Comparison of ENCODE assay signal across 30 mouse cellular contexts in the genomic region with DNA sequence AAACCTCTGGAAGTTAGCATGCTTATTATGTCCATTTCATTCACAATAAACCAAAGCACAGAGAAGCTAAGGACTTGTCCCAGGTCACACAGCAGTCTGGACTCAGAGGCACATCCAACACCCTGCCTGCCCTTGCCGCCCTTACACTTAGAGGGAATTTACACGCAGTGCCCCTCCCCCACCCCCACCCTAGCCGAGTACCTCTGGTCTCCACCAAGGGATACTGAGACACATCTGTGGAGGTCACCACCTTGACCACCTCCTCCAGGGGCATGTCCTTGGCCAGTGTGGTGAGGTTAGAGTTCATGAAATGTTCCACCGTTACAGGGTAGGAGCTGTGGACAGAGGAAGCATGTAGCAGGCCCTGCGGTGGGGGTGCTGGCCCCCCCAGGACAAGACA. TPM values are rescaled to one million over a fixed set of nuclear protein-coding genes. Genes with fewer than 3 reads are reported as not detected.
DNase-seq lines count a peak whose midpoint lies in the region; ATAC-seq and TF ChIP-seq lines count a peak whose summit lies in the region.
"Had no signal": no experiment of that assay in that cellular context is flagged by ENCODE, and none has a peak within 500 bp of the region (broad histone marks: within the 10 kb centered on the region; RNA-seq: fewer than 3 reads in every experiment).

No protein-coding gene starts in this region.

- no peak overlapping the region for H3K9ac ChIP-seq in kidney, postnatal 0 days (ENCODE audit: low read depth, low read length)
- no peak overlapping the region for H3K9ac ChIP-seq in CH12.LX (ENCODE audit: insufficient read depth, low read depth)
- H3K9ac ChIP-seq: heart, embryonic 12.5 days; heart, embryonic 15.5 days; hindbrain, embryonic 13.5 days had no signal

- H3K4me1 ChIP-seq in heart, embryonic 10.5 days = peaks cover 33% of the 10 kb centered on the region
- no peaks in the 10 kb centered on the region for H3K4me1 ChIP-seq in kidney, postnatal 0 days (replicated peaks; ENCODE audit: insufficient read depth, low read length)
- peaks cover 0 to 8% of the 10 kb centered on the region in 2 experiments; a peak in 3 of 4 replicates for H3K4me1 ChIP-seq in CH12.LX (ENCODE audit: control insufficient read depth in 1 of 2, insufficient read depth in 2 of 2)
- H3K4me1 ChIP-seq in limb, embryonic 10.5 days = peaks cover 28% of the 10 kb centered on the region

- no peak overlapping the region for H3K27ac ChIP-seq in heart, embryonic 10.5 days
- H3K27ac ChIP-seq in kidney, postnatal 0 days = no peak overlapping the region
- H3K27ac ChIP-seq in CH12.LX (ENCODE audit: insufficient read depth, low read depth) = no peak overlapping the region
- peak overlapping the region; percentile 66 for H3K27ac ChIP-seq in limb, embryonic 10.5 days
- H3K27ac ChIP-seq: forebrain, embryonic 10.5 days; heart, adult 2 months; heart, embryonic 15.5 days; hindbrain, embryonic 10.5 days; hindbrain, embryonic 13.5 days had no signal

- WGBS in heart, embryonic 10.5 days = 58% methylated on average over 5 of the region's 5 CpGs
- 68% methylated on average over 5 of the region's 5 CpGs for WGBS in kidney, postnatal 0 days
- 65% methylated on average over 5 of the region's 5 CpGs for WGBS in limb, embryonic 10.5 days

- H3K36me3 ChIP-seq in heart, embryonic 10.5 days = no peaks in the 10 kb centered on the region
- no peaks in the 10 kb centered on the region for H3K36me3 ChIP-seq in kidney, postnatal 0 days (ENCODE audit: insufficient read depth, low read length)
- H3K36me3 ChIP-seq in CH12.LX (replicated peaks in 1 of 2; ENCODE audit: control insufficient read depth in 1 of 2, insufficient read depth in 1 of 2, low read length in 1 of 2) = no peaks in the 10 kb centered on the region
- no peaks in the 10 kb centered on the region for H3K36me3 ChIP-seq in limb, embryonic 10.5 days
- H3K36me3 ChIP-seq: forebrain, embryonic 10.5 days; heart, embryonic 12.5 days; heart, embryonic 15.5 days; hindbrain, embryonic 10.5 days; hindbrain, embryonic 13.5 days had no signal

- TF ChIP-seq POLR2A in CH12.LX (IDR thresholded peaks at IDR 0.05; ENCODE audit: low read depth, low read length) = no peak

- H3K4me3 ChIP-seq in heart, embryonic 10.5 days = no peak overlapping the region
- H3K4me3 ChIP-seq in kidney, postnatal 0 days (replicated peaks; ENCODE audit: low read depth, low read length) = no peak overlapping the region
- H3K4me3 ChIP-seq in CH12.LX (replicated peaks in 1 of 3; ENCODE audit: low read depth in 2 of 3, low read length in 2 of 3, poor library complexity in 1 of 3) = no peak overlapping the region
- H3K4me3 ChIP-seq in limb, embryonic 10.5 days = no peak overlapping the region
- H3K4me3 ChIP-seq: forebrain, embryonic 10.5 days; heart, adult 2 months; heart, embryonic 12.5 days; heart, embryonic 15.5 days; hindbrain, embryonic 10.5 days; hindbrain, embryonic 13.5 days had no signal

- TF ChIP-seq EP300 in CH12.LX (IDR thresholded peaks at IDR 0.05; ENCODE audit: low read length) = no peak

- H3K79me2 ChIP-seq in CH12.LX (replicated peaks; ENCODE audit: control insufficient read depth, extremely low read depth, insufficient read depth, poor library complexity, severe bottlenecking) = no peaks in the 10 kb centered on the region

- no peak overlapping the region for H3K4me2 ChIP-seq in kidney, postnatal 0 days (ENCODE audit: low read length)
- H3K4me2 ChIP-seq in CH12.LX (ENCODE audit: insufficient read depth, low read depth, poor library complexity, severe bottlenecking) = no peak overlapping the region
- H3K4me2 ChIP-seq: heart, embryonic 12.5 days; heart, embryonic 15.5 days; hindbrain, embryonic 13.5 days had no signal

- dilution Hi-C loops in CH12.LX (cut with MboI; ENCODE audit: extremely low pct_ligation_motif_present, extremely low pct_unique_long_range_greater_than_20kb, low sequenced_read_pairs) = no loop called here

- peaks cover 42% of the 10 kb centered on the region for H3K27me3 ChIP-seq in heart, embryonic 10.5 days (ENCODE audit: insufficient read depth, poor library complexity, severe bottlenecking)
- 0 out of 2 replicates have a peak, but pooled peaks cover 6% of the 10 kb centered on the region for H3K27me3 ChIP-seq in kidney, postnatal 0 days (ENCODE audit: insufficient read depth, low read length)
- H3K27me3 ChIP-seq in CH12.LX (replicated peaks) = peaks cover 48% of the 10 kb centered on the region
- peaks cover 36% of the 10 kb centered on the region for H3K27me3 ChIP-seq in limb, embryonic 10.5 days (ENCODE audit: low read depth, poor library complexity, severe bottlenecking)

- no peaks in the 10 kb centered on the region for H3K9me3 ChIP-seq in heart, embryonic 10.5 days
- no peaks in the 10 kb centered on the region for H3K9me3 ChIP-seq in kidney, postnatal 0 days (replicated peaks; ENCODE audit: low read length)
- no peaks in the 10 kb centered on the region for H3K9me3 ChIP-seq in CH12.LX (replicated peaks; ENCODE audit: low read length)
- H3K9me3 ChIP-seq in limb, embryonic 10.5 days (replicated peaks) = no peaks in the 10 kb centered on the region
- H3K9me3 ChIP-seq: forebrain, embryonic 10.5 days; heart, embryonic 12.5 days; heart, embryonic 15.5 days; hindbrain, embryonic 10.5 days; hindbrain, embryonic 13.5 days had no signal

- ATAC-seq in kidney, postnatal 0 days (replicated peaks; ENCODE audit: low FRiP score, low read depth) = peak; percentile 18; the same call in 1 of the 2 replicates
- ATAC-seq: hindbrain, embryonic 16.5 days had no signal

- in situ Hi-C loops in CH12.LX (cut with MboI; ENCODE audit: low pct_ligation_motif_present, low pct_unique_long_range_greater_than_20kb, low sequenced_read_pairs) = no loop called here

- DNase-seq in heart, embryonic 10.5 days (ENCODE audit: low spot score) = peak; percentile 70
- no peak for DNase-seq in heart, adult 9 months (ENCODE audit: low spot score in 2 of 2)
- no peak for DNase-seq in kidney, postnatal 0 days (ENCODE audit: low spot score)
- DNase-seq in kidney, postnatal 25 days = no peak
- DNase-seq in CH12.LX (ENCODE audit: extremely low read depth) = no peak
- DNase-seq in limb, embryonic 10.5 days (ENCODE audit: low spot score) = no peak
- DNase-seq in B cell, adult 2 months = no peak
- DNase-seq: cerebellum, adult 11-12 months had no signal

- TF ChIP-seq RAD21 in CH12.LX (IDR thresholded peaks at IDR 0.05; ENCODE audit: low read depth, low read length) = no peak

- no peak for TF ChIP-seq CTCF in kidney, postnatal 0 days (IDR thresholded peaks at IDR 0.05; ENCODE audit: low read depth)
- no peak for TF ChIP-seq CTCF in CH12.LX (conservative IDR thresholded peaks at IDR 0.05 in 1 of 2, IDR thresholded peaks at IDR 0.05 in 1 of 2; ENCODE audit: low read depth in 2 of 2, low read length in 2 of 2)

TF ChIP-seq in CH12.LX, 34 proteins besides CTCF, POLR2A, EP300 and RAD21:
- TF ChIP-seq CHD2 (IDR thresholded peaks at IDR 0.05; ENCODE audit: low read length) = 0 out of 2 replicates have a peak, but pooled peaks have one; percentile 38
- no peak for TF ChIP-seq ZNF384 (IDR thresholded peaks at IDR 0.05; ENCODE audit: low read depth, low read length)
TF ChIP-seq in CH12.LX: peak in this region for 1.

RNA-seq across cellular contexts. Expression of a gene that starts 10.6 kb away (rescaled TPM):
- polyA plus RNA-seq in heart, embryonic 10.5 days (2016; fragmentation: Nextera tagmentation; extraction: Ambion mirVana) = 0.11 and 0.44 TPM in 2 replicates
- 57.7 and 58.1 TPM in 2 replicates for polyA plus RNA-seq in kidney, postnatal 0 days (2015; fragmentation: Nextera tagmentation; extraction: Ambion mirVana)
- total RNA-seq in CH12.LX (2012; rRNA removed) (not detected in 2 replicates), CH12.LX (2014; rRNA removed) (not detected in 2 replicates)
- polyA plus RNA-seq in CH12.LX (2012; ENCODE audit: insufficient read length, low read depth) = not detected in 2 replicates
- polyA plus RNA-seq in limb, embryonic 10.5 days (2016; fragmentation: Nextera tagmentation; extraction: Ambion mirVana) = 0.13 and 0.19 TPM in 2 replicates
- total RNA-seq: adrenal gland, adult 8-10 months; adrenal gland, postnatal 25 days; gastrocnemius, adult 18-20 months; granulocyte monocyte progenitor cell, adult 5-6 weeks; heart, adult 2 months; heart, postnatal 10 days; heart, postnatal 36 days had no signal
- polyA plus RNA-seq: activated CD4-positive, CD25-positive, alpha-beta regulatory T cell, adult 4 months; C2C12; CD4-positive, CD25-positive, alpha-beta regulatory T cell, adult 4 months; cortical plate, adult 2 months; forebrain, embryonic 14.5 days had no signal

RNA-seq across cellular contexts. Expression of a gene that starts 19.9 kb away (rescaled TPM):
- 0.62 and 1.2 TPM in 2 replicates for polyA plus RNA-seq in heart, embryonic 10.5 days (2016; fragmentation: Nextera tagmentation; extraction: Ambion mirVana)
- polyA plus RNA-seq in kidney, postnatal 0 days (2015; fragmentation: Nextera tagmentation; extraction: Ambion mirVana) = 2.8 and 3.1 TPM in 2 replicates
- total RNA-seq in CH12.LX (2012; rRNA removed) (not detected in 2 replicates), CH12.LX (2014; rRNA removed) (not detected in 2 replicates)
- not detected in 2 replicates for polyA plus RNA-seq in CH12.LX (2012; ENCODE audit: insufficient read length, low read depth)
- 0.14 and 0.29 TPM in 2 replicates for polyA plus RNA-seq in limb, embryonic 10.5 days (2016; fragmentation: Nextera tagmentation; extraction: Ambion mirVana)
- total RNA-seq: granulocyte monocyte progenitor cell, adult 5-6 weeks had no signal
- polyA plus RNA-seq: activated CD4-positive, CD25-positive, alpha-beta regulatory T cell, adult 4 months; CD4-positive, CD25-positive, alpha-beta regulatory T cell, adult 4 months had no signal

RNA-seq across cellular contexts. Expression of a gene that starts 27.9 kb away (rescaled TPM):
- 0.93 and 1.3 TPM in 2 replicates for polyA plus RNA-seq in heart, embryonic 10.5 days (2016; fragmentation: Nextera tagmentation; extraction: Ambion mirVana)
- polyA plus RNA-seq in kidney, postnatal 0 days (2015; fragmentation: Nextera tagmentation; extraction: Ambion mirVana) = 155 and 161 TPM in 2 replicates
- total RNA-seq in CH12.LX (2012; rRNA removed) (0.51 and 1.1 TPM in 2 replicates), CH12.LX (2014; rRNA removed) (0.08 TPM in 2 replicates)
- polyA plus RNA-seq in CH12.LX (2012; ENCODE audit: insufficient read length, low read depth) = 0.24 and 0.42 TPM in 2 replicates
- not detected in 2 replicates for polyA plus RNA-seq in limb, embryonic 10.5 days (2016; fragmentation: Nextera tagmentation; extraction: Ambion mirVana)
- total RNA-seq: adrenal gland, adult 8-10 months; adrenal gland, postnatal 25 days; granulocyte monocyte progenitor cell, adult 5-6 weeks had no signal
- polyA plus RNA-seq: activated CD4-positive, CD25-positive, alpha-beta regulatory T cell, adult 4 months; C2C12; CD4-positive, CD25-positive, alpha-beta regulatory T cell, adult 4 months; cortical plate, adult 2 months; embryonic facial prominence, embryonic 11.5 days; embryonic facial prominence, embryonic 14.5 days; forebrain, embryonic 10.5 days; forebrain, embryonic 14.5 days; hindbrain, embryonic 10.5 days; hindbrain, embryonic 13.5 days; hindbrain, embryonic 16.5 days had no signal

RNA-seq across cellular contexts. Expression of a gene that starts 32.6 kb away (rescaled TPM):
- polyA plus RNA-seq in heart, embryonic 10.5 days (2016; fragmentation: Nextera tagmentation; extraction: Ambion mirVana) = 61.5 and 132 TPM in 2 replicates
- 0.29 and 0.41 TPM in 2 replicates for polyA plus RNA-seq in kidney, postnatal 0 days (2015; fragmentation: Nextera tagmentation; extraction: Ambion mirVana)
- total RNA-seq in CH12.LX (2012; rRNA removed) (0.04 TPM in 1 of 2 replicates, not detected in the other), CH12.LX (2014; rRNA removed) (not detected in 2 replicates)
- not detected in 2 replicates for polyA plus RNA-seq in CH12.LX (2012; ENCODE audit: insufficient read length, low read depth)
- polyA plus RNA-seq in limb, embryonic 10.5 days (2016; fragmentation: Nextera tagmentation; extraction: Ambion mirVana) = 0.05 and 0.06 TPM in 2 replicates
- total RNA-seq: ES-E14; granulocyte monocyte progenitor cell, adult 5-6 weeks had no signal
- polyA plus RNA-seq: activated CD4-positive, CD25-positive, alpha-beta regulatory T cell, adult 4 months; CD4-positive, CD25-positive, alpha-beta regulatory T cell, adult 4 months; forebrain, embryonic 10.5 days; forebrain, embryonic 14.5 days; hindbrain, embryonic 10.5 days had no signal

RNA-seq across cellular contexts. Expression of a gene that starts 48.0 kb away (rescaled TPM):
- not detected in 2 replicates for polyA plus RNA-seq in heart, embryonic 10.5 days (2016; fragmentation: Nextera tagmentation; extraction: Ambion mirVana)
- polyA plus RNA-seq in kidney, postnatal 0 days (2015; fragmentation: Nextera tagmentation; extraction: Ambion mirVana) = 0.41 and 0.47 TPM in 2 replicates
- total RNA-seq in CH12.LX (2012; rRNA removed) (not detected in 2 replicates), CH12.LX (2014; rRNA removed) (not detected in 2 replicates)
- not detected in 2 replicates for polyA plus RNA-seq in CH12.LX (2012; ENCODE audit: insufficient read length, low read depth)
- not detected in 2 replicates for polyA plus RNA-seq in limb, embryonic 10.5 days (2016; fragmentation: Nextera tagmentation; extraction: Ambion mirVana)
- total RNA-seq: adrenal gland, postnatal 25 days; ES-E14; gastrocnemius, postnatal 10 days; granulocyte monocyte progenitor cell, adult 5-6 weeks; heart, postnatal 10 days had no signal
- polyA plus RNA-seq: activated CD4-positive, CD25-positive, alpha-beta regulatory T cell, adult 4 months; C2C12; CD4-positive, CD25-positive, alpha-beta regulatory T cell, adult 4 months; embryonic facial prominence, embryonic 11.5 days; embryonic facial prominence, embryonic 14.5 days; forebrain, embryonic 10.5 days; heart, embryonic 12.5 days; heart, embryonic 15.5 days; hindbrain, embryonic 10.5 days; hindbrain, embryonic 13.5 days had no signal

Comparison
In these comparisons a context has a peak if more than half of its experiments do, and no peak if none do; other contexts are left out.
1. RNA of a gene that starts 10.6 kb away (polyA plus RNA-seq): 57.7 to 58.1 TPM in kidney, postnatal 0 days; 0.11 to 0.44 TPM in heart, embryonic 10.5 days, 0.13 to 0.19 TPM in limb, embryonic 10.5 days and not detected in CH12.LX; every median in the first group is over 10 times any median in the second.
2. RNA of a gene that starts 27.9 kb away (polyA plus RNA-seq): 155 to 161 TPM in kidney, postnatal 0 days; 0.93 to 1.3 TPM in heart, embryonic 10.5 days, 0.24 to 0.42 TPM in CH12.LX and not detected in limb, embryonic 10.5 days; every median in the first group is over 10 times any median in the second.